Mouse (Mus musculus) lung, adult 2 months (tissue): Measurements from ENCODE around the gene Ppp1r9a.

Experiments
- CTCF ChIP-seq: fragments of 200-500 bp; IDR thresholded peaks from 2 replicates; pipeline ENCODE4 v1.5.1; 2011; ENCODE audit warnings: mild to moderate bottlenecking, low read length, control low read depth; ENCODE audit not compliant: insufficient read depth
- POLR2A ChIP-seq: fragments of 200-500 bp; IDR thresholded peaks from 2 replicates; pipeline ENCODE4 v1.6.1; 2011; ENCODE audit warnings: low read depth, mild to moderate bottlenecking, control low read depth, low read length, borderline replicate concordance; ENCODE audit errors: extremely low read depth

GRCm38 (mm10) chr6:5159385-5159791, 256.7 kb downstream of the Ppp1r9a start:
- TF ChIP-seq CTCF (no peak), POLR2A (no peak)
